Mouse (Mus musculus) gastrocnemius, postnatal 14 days (tissue): Measurements from ENCODE around the gene Hist2h2aa2. TPM values are rescaled to one million over a fixed set of nuclear protein-coding genes. Genes with fewer than 3 reads are reported as not detected.
"Not testable (repeated sequence)": the region's sequence is repeated elsewhere in the genome, so short reads cannot be mapped to it uniquely, and the experiment has no call there.

Source experiments
- DNase-seq: peaks from one replicate; pipeline ENCODE4 v3.0.0; 2021; ENCODE audit warnings: mixed read lengths
- intact Hi-C: fragments of 180-260 bp; cut with DNase I; formaldehyde crosslinking; loops from one replicate; pipeline ENCODE4 v1.15.1; 2025; ENCODE audit warnings: low total_unique reads
- total RNA-seq, 2 experiments: library from RNA; stranded (reverse); gene quantifications; 2 replicates each; pipeline ENCODE4 v1.2.3; 2021

The Hist2h2aa2 gene
- total RNA-seq, 2 experiments from 2014 or later, result 353 to 418 TPM

DNA sequence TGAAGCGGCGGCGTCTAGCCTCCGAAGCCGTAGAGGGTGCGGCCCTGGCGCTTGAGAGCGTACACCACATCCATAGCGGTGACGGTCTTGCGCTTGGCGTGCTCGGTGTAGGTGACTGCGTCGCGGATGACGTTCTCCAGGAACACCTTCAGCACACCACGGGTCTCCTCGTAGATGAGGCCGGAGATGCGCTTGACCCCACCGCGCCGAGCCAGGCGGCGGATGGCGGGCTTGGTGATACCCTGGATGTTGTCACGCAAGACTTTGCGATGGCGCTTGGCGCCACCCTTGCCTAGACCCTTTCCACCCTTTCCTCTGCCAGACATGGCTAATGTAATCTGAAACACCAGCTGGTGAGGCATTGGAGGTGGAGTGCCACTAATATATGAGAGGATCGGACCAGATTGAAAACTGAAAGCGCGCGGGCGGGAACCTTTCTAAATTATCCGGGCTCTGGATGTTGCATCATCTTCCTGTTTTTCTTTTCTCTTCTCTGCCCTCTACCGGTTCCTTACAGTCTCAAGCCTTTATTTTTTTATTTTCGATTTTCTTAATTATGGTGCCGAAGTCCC lies 23.0 kb upstream of the Hist2h2aa2 start, which contains the start of gene Hist2h4:
TSS of gene Hist2h4 (minus strand) at position 333 of the 572 bp plus-strand sequence.
- intact Hi-C loops, result no loop called here
- DNase-seq, result peak; percentile 89

DNA sequence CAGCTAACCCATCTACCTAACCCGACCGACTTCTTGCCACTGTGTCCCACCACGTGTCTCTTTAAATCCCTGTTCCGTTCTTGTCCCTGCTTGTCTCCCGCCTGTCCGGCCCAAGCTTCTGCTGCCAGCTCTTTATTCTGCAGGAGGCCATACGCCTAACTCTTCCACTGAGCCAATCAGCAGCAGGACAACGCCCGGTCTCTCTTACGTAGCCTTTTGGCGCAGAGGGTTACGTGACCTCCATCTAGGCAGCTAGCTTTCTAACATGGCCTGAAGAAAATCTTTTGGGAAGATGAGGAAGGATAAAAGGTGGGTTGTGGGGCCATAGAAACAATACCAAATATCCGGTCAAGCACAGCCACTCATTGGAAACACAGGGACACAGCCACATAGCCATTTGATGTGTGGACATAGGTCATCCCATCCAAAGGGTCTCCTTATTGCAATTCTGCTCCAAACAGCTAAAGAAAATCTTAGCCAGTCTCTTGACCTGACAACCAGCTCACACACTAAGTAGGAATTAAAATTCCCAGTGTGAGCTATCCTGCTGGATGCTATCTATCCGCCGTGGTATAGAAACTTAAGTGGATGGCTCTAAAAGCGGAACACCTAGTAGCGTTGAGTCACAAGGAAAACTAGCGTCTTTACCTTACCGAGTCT lies 22.3 kb upstream of the Hist2h2aa2 start:
- intact Hi-C loops, result no loop called here
- DNase-seq, result peak; percentile 82

GRCm38 (mm10) chr3:96261623-96262022 lies 21.5 kb upstream of the Hist2h2aa2 start:
- no peak for DNase-seq
- intact Hi-C loops, result no loop called here

DNA sequence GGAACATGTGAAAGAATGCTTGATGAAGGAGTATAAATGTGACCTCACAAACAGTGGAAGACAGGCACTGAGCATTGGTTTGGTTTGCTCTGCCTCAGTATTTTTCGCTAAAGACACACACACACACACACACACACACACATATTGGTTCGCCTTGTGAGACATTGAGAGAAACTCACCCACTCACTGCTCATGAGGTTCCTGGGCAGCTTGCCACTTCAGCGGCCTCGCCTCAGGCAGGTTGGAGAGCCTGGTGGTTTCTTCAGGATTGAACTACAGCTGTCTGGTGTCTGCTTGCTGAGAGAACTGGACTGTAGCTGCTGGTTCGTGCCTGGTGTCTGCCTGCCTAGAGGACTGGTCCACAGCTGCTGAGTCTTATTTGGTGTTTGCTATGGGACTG lies 20.1 kb upstream of the Hist2h2aa2 start:
- no peak for DNase-seq

GRCm38 (mm10) chr3:96257190-96257589 lies 17.1 kb upstream of the Hist2h2aa2 start:
- intact Hi-C loops, result no loop called here
- DNase-seq, result no peak

More for the DNA sequence above, 20.1 kb upstream of the Hist2h2aa2 start:
- intact Hi-C loops, result no loop called here

GRCm38 (mm10) chr3:96255926-96256593 lies 16.0 kb upstream of the Hist2h2aa2 start:
- no peak for DNase-seq
- intact Hi-C loops, result no loop called here

DNA sequence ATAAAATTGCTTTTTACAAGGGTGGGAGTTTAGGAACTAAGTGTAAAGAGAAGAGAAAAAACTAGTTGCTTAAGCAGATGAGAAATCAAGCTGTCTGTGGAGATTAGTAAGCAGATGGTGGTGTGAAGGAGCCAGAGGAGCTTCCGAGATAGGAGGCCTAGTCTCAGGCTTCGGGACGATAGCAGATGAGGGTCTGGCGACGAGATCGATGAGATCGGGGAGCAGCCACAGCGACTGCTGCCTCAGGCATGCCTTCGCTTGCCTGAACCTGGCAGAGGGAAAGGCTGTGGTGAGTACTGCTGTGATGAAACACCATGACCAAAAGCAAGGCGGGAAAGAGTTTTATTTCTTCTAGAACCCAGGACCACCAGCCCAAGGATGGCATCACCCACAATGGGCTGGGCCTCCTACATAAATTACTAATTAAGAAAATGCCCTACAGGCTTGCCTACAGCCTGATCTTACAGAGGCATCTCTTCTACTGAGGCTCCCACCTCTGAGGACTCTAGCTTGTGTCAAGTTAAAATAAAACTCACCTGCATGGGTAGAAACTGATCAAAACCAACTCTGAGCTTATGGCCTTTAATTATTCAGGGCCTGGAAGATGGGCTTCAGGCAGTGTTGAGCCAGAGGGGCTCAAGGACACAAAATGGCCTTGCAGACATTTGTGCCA lies 14.7 kb upstream of the Hist2h2aa2 start:
- no peak for DNase-seq
- intact Hi-C loops, result no loop called here

- no peak for DNase-seq
- intact Hi-C loops, result no loop called here
Observed at GRCm38 (mm10) chr3:96251787-96252186, 11.7 kb upstream of the Hist2h2aa2 start.

GRCm38 (mm10) chr3:96250890-96251289 lies 10.8 kb upstream of the Hist2h2aa2 start:
- intact Hi-C loops, result no loop called here
- no peak for DNase-seq

DNA sequence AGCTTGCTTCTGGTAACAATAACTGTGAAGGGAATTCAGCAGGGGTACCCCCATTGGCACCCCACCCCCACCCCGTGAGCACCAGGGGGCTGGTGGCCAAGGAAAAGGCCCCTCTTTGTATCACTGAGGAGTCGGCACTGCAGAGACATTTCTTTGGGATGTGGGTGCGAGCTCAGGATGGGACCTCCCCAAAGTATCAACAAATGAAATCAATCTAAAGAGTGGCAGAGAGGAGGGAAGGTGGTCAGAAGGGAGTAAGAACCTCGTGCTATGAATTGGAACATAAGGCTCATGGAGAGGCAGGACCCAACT lies 8.9 kb upstream of the Hist2h2aa2 start:
- intact Hi-C loops, result no loop called here

GRCm38 (mm10) chr3:96248141-96249033 lies 8.3 kb upstream of the Hist2h2aa2 start:
- no peak for DNase-seq
- intact Hi-C loops, result no loop called here

More for the DNA sequence above, 8.9 kb upstream of the Hist2h2aa2 start:
- no peak for DNase-seq

DNA sequence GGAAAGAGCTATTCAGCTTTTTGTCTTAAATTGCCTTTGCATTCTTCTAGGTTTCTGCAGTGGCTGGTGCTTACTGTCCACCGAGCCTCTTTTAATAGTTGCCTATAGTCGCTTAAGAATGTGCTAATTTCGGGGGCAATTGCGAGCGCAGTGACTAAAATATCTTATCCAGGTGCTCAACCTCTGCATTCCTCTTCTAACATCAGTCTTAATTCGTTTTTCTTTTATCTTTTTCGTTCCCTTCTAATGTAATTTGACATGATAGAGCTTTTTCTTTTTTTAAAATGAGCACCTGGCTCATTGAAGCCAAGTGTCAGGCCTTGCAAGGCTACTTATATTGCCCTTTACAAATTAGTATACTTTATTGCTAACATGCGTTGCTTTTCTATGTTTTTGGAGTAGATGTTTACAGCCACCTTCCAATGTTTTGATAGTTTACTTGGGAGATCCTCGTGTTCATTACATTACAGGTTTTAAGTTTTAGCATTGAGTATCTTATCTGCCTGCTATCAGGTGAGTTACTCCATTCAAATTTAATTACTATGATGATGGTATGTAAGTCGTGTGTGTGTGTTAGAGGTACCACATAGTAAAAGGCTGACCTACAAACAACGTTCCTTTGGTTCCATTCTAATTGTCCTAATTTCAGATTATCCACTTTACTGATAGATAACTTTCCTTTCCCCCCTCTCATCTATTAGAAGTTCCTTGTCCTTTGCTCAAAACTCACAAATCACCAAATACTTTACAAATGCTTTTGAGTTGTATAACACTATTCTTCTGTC lies 7.5 kb upstream of the Hist2h2aa2 start:
- DNase-seq, result no peak
- intact Hi-C loops, result no loop called here

DNA sequence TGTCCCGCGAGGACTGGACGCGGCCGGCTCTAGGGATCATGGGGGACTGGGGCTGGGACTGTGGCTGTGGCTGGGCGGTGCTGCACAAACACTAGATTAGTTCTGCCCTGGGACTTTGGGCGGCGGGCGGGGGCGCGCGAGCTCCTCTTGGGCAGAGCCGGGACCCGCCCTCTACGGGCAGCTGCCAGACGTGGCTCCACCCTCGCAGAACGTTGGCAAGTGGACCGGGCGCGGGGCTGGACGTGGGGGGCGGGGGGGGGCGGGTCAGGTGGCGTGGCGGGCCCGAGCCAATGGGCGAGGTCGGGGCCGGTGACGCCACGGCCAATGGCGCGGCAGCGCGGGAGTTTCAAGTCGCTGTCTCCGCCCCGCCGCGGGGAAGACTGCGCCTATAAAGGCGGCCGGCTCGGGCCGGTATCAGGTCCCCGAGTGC lies 6.4 kb upstream of the Hist2h2aa2 start, which contains the start of gene Hist2h3c1:
TSS of gene Hist2h3c1 (plus strand) at position 259 of the 430 bp plus-strand sequence.
- intact Hi-C loops, result not testable (repeated sequence)

GRCm38 (mm10) chr3:96246018-96246417 lies 5.9 kb upstream of the Hist2h2aa2 start:
- intact Hi-C loops, DNase-seq: not testable (repeated sequence)

More for the DNA sequence above, 6.4 kb upstream of the Hist2h2aa2 start, which contains the start of gene Hist2h3c1:
- DNase-seq, result not testable (repeated sequence)

DNA sequence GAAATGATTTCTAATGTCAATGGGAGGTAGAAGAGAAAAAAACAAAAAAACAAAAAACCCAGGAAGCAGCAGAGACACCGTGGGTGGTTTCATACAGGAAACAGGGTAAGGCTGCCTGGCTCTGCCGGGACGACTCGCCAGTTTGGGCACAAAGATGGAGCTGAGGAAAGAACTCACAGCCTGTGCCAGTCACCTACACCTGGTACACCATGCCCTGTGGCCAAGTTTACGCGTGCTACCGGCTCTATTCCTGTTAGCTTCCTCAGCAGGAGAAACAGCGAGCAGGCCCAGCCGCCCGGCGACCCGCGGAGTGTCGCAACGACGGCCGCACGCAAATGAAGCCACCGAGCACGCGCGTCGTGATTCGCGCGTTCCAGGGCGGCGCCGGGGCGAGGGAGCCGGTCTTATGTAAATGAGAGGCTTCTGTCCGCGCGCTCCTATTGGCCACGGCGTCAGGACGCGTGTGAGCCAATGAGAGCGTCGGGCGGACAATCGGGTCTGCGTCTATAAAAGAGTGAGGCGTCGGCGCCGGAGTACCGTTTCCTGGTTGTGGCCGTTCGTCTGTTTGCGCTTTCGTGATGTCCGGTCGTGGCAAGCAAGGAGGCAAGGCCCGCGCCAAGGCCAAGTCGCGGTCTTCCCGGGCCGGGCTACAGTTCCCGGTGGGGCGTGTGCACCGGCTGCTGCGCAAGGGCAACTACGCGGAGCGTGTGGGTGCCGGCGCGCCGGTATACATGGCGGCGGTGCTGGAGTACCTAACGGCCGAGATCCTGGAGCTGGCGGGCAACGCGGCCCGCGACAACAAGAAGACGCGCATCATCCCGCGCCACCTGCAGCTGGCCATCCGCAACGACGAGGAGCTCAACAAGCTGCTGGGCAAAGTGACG lies 5.2 kb upstream of the Hist2h2aa2 start, which contains the start of gene Hist2h2aa1:
TSS of gene Hist2h2aa1 (plus strand) at position 495 of the 884 bp plus-strand sequence.
- intact Hi-C loops, result not testable (repeated sequence)
- DNase-seq, result peak; percentile 85

- no peak for DNase-seq
- intact Hi-C loops, result no loop called here
Observed at GRCm38 (mm10) chr3:96243921-96244572, 4.0 kb upstream of the Hist2h2aa2 start.

DNA sequence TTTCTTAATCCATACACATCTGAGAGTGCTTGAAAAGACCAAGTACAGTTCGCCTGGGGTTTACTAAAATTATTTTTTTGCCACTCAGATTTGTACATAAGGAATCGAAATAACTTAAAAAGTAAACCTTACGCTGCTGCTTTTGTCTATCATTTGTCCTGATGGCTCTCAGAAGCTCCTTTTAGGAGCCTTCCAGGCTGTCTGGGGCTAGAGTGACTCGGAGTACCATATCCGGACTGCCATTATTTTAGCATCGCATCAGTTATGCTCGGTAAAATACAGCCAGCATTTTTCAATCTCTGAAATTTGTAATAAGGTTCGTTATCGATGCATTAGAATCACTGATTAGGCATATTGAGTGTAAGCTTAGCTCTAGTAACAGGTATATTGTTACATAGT lies 722 bp upstream of the Hist2h2aa2 start:
- no peak for DNase-seq
- intact Hi-C loops, result no loop called here
